Mouse (Mus musculus) mouse trophoblast stem cell (cell line): ENCODE results near the gene Chl1.

ENCODE experiments used
- in situ Hi-C, 2 experiments: fragments of 300-500 bp; cut with MseI, MboI; formaldehyde crosslinking; loops; 2 replicates in 1 of 2; 3 replicates in 1 of 2; pipeline ENCODE4 v1.15.1; 2025

Chl1 gene

GRCm38 (mm10) chr6:103510392-103511289 is at the start of gene Chl1:
Gene Chl1 (plus strand): TSS chr6:103510586.
- in situ Hi-C loops, result no loop called here

- in situ Hi-C loops, result no loop called here
Measured at GRCm38 (mm10) chr6:103465479-103466080, 44.8 kb upstream of the Chl1 start.

- in situ Hi-C loops, result no loop called here
Measured at GRCm38 (mm10) chr6:103473316-103473715, 37.1 kb upstream of the Chl1 start.

GRCm38 (mm10) chr6:103487199-103487598 is 23.2 kb upstream of the Chl1 start:
- in situ Hi-C loops, result no loop called here

GRCm38 (mm10) chr6:103498404-103498803 is 12.0 kb upstream of the Chl1 start:
- in situ Hi-C loops, result no loop called here

GRCm38 (mm10) chr6:103504065-103504464 is 6.3 kb upstream of the Chl1 start:
- in situ Hi-C loops, result no loop called here

- in situ Hi-C loops, result no loop called here
Measured at GRCm38 (mm10) chr6:103507751-103508575, 2.4 kb upstream of the Chl1 start.

- in situ Hi-C loops, result no loop called here
Measured at GRCm38 (mm10) chr6:103509596-103509995, 790 bp upstream of the Chl1 start.

GRCm38 (mm10) chr6:103511290-103511971 is 1.0 kb downstream of the Chl1 start:
- in situ Hi-C loops, result no loop called here

- in situ Hi-C loops, result no loop called here
Measured at GRCm38 (mm10) chr6:103511972-103512565, 1.7 kb downstream of the Chl1 start.

GRCm38 (mm10) chr6:103512911-103513321 is 2.5 kb downstream of the Chl1 start:
- in situ Hi-C loops, result no loop called here

- in situ Hi-C loops, result no loop called here
Measured at GRCm38 (mm10) chr6:103513621-103514241, 3.3 kb downstream of the Chl1 start.

GRCm38 (mm10) chr6:103514346-103514745 is 4.0 kb downstream of the Chl1 start:
- in situ Hi-C loops, result no loop called here

GRCm38 (mm10) chr6:103514756-103515155 is 4.4 kb downstream of the Chl1 start:
- in situ Hi-C loops, result no loop called here

- in situ Hi-C loops, result no loop called here
Measured at GRCm38 (mm10) chr6:103519596-103519995, 9.2 kb downstream of the Chl1 start.

GRCm38 (mm10) chr6:103525326-103526024 is 15.1 kb downstream of the Chl1 start:
- in situ Hi-C loops, result no loop called here

- in situ Hi-C loops, result no loop called here
Measured at GRCm38 (mm10) chr6:103526945-103527777, 16.8 kb downstream of the Chl1 start.

- in situ Hi-C loops, result no loop called here
Measured at GRCm38 (mm10) chr6:103533048-103533447, 22.7 kb downstream of the Chl1 start.

GRCm38 (mm10) chr6:103534027-103534426 is 23.6 kb downstream of the Chl1 start:
- in situ Hi-C loops, result no loop called here
